Mouse (Mus musculus) mouse trophoblast stem cell (cell line): ENCODE results near the gene Washc4.

Experiments
- in situ Hi-C, 2 experiments: fragments of 300-500 bp; cut with MseI, MboI; formaldehyde crosslinking; loops; 2 replicates in 1 of 2; 3 replicates in 1 of 2; pipeline ENCODE4 v1.15.1; 2025

Gene Washc4

GRCm38 (mm10) chr10:83636191-83636590 is 92.6 kb downstream of the Washc4 start:
- in situ Hi-C loops, result no loop called here

GRCm38 (mm10) chr10:83637295-83637694 is 93.7 kb downstream of the Washc4 start:
- in situ Hi-C loops, result no loop called here

GRCm38 (mm10) chr10:83639881-83640386 is 96.4 kb downstream of the Washc4 start:
- in situ Hi-C loops, result no loop called here

DNA sequence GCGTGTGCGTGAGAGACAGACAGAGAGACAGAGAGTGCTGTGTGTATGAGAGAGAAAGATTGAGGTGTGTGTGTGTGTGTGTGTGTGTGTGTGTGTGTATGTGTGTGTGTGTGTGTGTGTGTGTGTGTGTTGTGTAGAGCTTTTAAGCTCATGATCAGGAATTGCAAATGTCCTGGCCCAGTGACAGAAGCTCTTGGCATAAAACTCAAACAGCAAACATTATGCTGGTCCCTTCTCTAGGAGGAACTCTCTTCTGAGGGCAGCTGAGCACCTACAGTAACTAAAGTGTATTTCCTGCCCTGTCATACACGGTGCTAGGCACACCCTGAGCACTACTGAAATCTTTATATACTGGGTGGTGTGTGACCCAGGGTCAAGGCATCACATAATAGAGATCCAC is 98.1 kb downstream of the Washc4 start:
- in situ Hi-C loops, result no loop called here

- in situ Hi-C loops, result no loop called here
These were observed 100.6 kb downstream of the Washc4 start for GRCm38 (mm10) chr10:83644167-83644566.

GRCm38 (mm10) chr10:83644865-83645715 is 101.5 kb downstream of the Washc4 start:
- in situ Hi-C loops, result no loop called here

- in situ Hi-C loops, result no loop called here
These were observed 102.1 kb downstream of the Washc4 start for GRCm38 (mm10) chr10:83645716-83645990.
